Mouse (Mus musculus): Measurements from ENCODE around the gene B4galnt3.

GRCm38 (mm10) chr6:120157479-120157878 is 136.9 kb downstream of the B4galnt3 start:
- TF ChIP-seq POLR2A (IDR thresholded peaks at IDR 0.05; ENCODE audit: extremely low read depth, insufficient read depth, low read length), result no peak
- no peak for TF ChIP-seq CTCF (IDR thresholded peaks at IDR 0.05; ENCODE audit: low read depth, low read length)

Data from liver, adult 2 months (tissue).